Mouse (Mus musculus) splenic B cell, adult 2 months (primary cell): ENCODE results near the gene Spint5.

ENCODE experiments used
- DNase-seq: peaks from one replicate; pipeline ENCODE4 v3.0.0-alpha.2; 2011; ENCODE audit warnings: low read depth, low spot score
- H3K27me3 ChIP-seq: 2 replicates; pipeline ENCODE4 v1.6.1; 2012; ENCODE audit warnings: mild to moderate bottlenecking, low read length, moderate library complexity, mixed read lengths; ENCODE audit not compliant: control insufficient read depth, poor library complexity, insufficient read depth, severe bottlenecking
- H3K36me3 ChIP-seq: 2 replicates; pipeline ENCODE4 v1.6.1; 2012; ENCODE audit warnings: mild to moderate bottlenecking, low read length, moderate library complexity, mixed read lengths; ENCODE audit not compliant: control insufficient read depth, poor library complexity, insufficient read depth, severe bottlenecking

Gene Spint5

GRCm38 (mm10) chr2:164715005-164715404, at the start of gene Spint5:
Spint5 (plus strand) TSS chr2:164715305.
- Histone ChIP-seq H3K27me3 (no peaks in the 10 kb centered on the region), H3K36me3 (no peaks in the 10 kb centered on the region)
- DNase-seq = no peak

GRCm38 (mm10) chr2:164670261-164670660, 44.8 kb upstream of the Spint5 start:
- no peak for DNase-seq
- no peaks in the 10 kb centered on the region for H3K36me3 ChIP-seq
- H3K27me3 ChIP-seq = no peaks in the 10 kb centered on the region

- DNase-seq = no peak
- no peaks in the 10 kb centered on the region for H3K36me3 ChIP-seq
- no peaks in the 10 kb centered on the region for H3K27me3 ChIP-seq
Measured at GRCm38 (mm10) chr2:164670938-164671337, 44.2 kb upstream of the Spint5 start.

GRCm38 (mm10) chr2:164673987-164674386, 41.1 kb upstream of the Spint5 start, which contains the start of gene Wfdc11:
Wfdc11 (minus strand) TSS chr2:164674087.
- no peaks in the 10 kb centered on the region for H3K36me3 ChIP-seq
- H3K27me3 ChIP-seq = no peaks in the 10 kb centered on the region
- DNase-seq = no peak

- H3K27me3 ChIP-seq = no peaks in the 10 kb centered on the region
- H3K36me3 ChIP-seq = no peaks in the 10 kb centered on the region
- DNase-seq = no peak
Measured at GRCm38 (mm10) chr2:164676103-164676502, 39.0 kb upstream of the Spint5 start.

GRCm38 (mm10) chr2:164676916-164677685, 38.0 kb upstream of the Spint5 start:
- Histone ChIP-seq H3K27me3 (no peaks in the 10 kb centered on the region), H3K36me3 (no peaks in the 10 kb centered on the region)
- no peak for DNase-seq

- Histone ChIP-seq H3K36me3 (no peaks in the 10 kb centered on the region), H3K27me3 (no peaks in the 10 kb centered on the region)
- DNase-seq = peak; percentile 80
Measured at GRCm38 (mm10) chr2:164678848-164679625, 36.1 kb upstream of the Spint5 start.

GRCm38 (mm10) chr2:164679906-164680305, 35.2 kb upstream of the Spint5 start:
- Histone ChIP-seq H3K36me3 (no peaks in the 10 kb centered on the region), H3K27me3 (no peaks in the 10 kb centered on the region)
- peak; percentile 11 for DNase-seq

GRCm38 (mm10) chr2:164684807-164685206, 30.3 kb upstream of the Spint5 start, which contains the start of gene Wfdc13:
Wfdc13 (plus strand) TSS chr2:164685107.
- Histone ChIP-seq H3K36me3 (no peaks in the 10 kb centered on the region), H3K27me3 (no peaks in the 10 kb centered on the region)
- no peak for DNase-seq

- no peaks in the 10 kb centered on the region for H3K27me3 ChIP-seq
- no peaks in the 10 kb centered on the region for H3K36me3 ChIP-seq
- DNase-seq = no peak
Measured at GRCm38 (mm10) chr2:164698201-164698600, 16.9 kb upstream of the Spint5 start, which contains the start of gene Spint4. Spint4 (plus strand) TSS chr2:164698501.

GRCm38 (mm10) chr2:164700959-164701358, 14.1 kb upstream of the Spint5 start:
- Histone ChIP-seq H3K27me3 (no peaks in the 10 kb centered on the region), H3K36me3 (no peaks in the 10 kb centered on the region)
- DNase-seq = no peak

GRCm38 (mm10) chr2:164701761-164702160, 13.3 kb upstream of the Spint5 start:
- no peaks in the 10 kb centered on the region for H3K36me3 ChIP-seq
- no peaks in the 10 kb centered on the region for H3K27me3 ChIP-seq
- DNase-seq = no peak

- Histone ChIP-seq H3K27me3 (no peaks in the 10 kb centered on the region), H3K36me3 (no peaks in the 10 kb centered on the region)
- DNase-seq = no peak
Measured at GRCm38 (mm10) chr2:164704235-164704634, 10.9 kb upstream of the Spint5 start.

- DNase-seq = no peak
- H3K27me3 ChIP-seq = no peaks in the 10 kb centered on the region
- no peaks in the 10 kb centered on the region for H3K36me3 ChIP-seq
Measured at GRCm38 (mm10) chr2:164705328-164705727, 9.8 kb upstream of the Spint5 start.

GRCm38 (mm10) chr2:164705991-164706390, 9.1 kb upstream of the Spint5 start:
- H3K36me3 ChIP-seq = no peaks in the 10 kb centered on the region
- H3K27me3 ChIP-seq = no peaks in the 10 kb centered on the region
- DNase-seq = no peak
